ENCODE assay signal across 34 mouse cellular contexts in the genomic region with DNA sequence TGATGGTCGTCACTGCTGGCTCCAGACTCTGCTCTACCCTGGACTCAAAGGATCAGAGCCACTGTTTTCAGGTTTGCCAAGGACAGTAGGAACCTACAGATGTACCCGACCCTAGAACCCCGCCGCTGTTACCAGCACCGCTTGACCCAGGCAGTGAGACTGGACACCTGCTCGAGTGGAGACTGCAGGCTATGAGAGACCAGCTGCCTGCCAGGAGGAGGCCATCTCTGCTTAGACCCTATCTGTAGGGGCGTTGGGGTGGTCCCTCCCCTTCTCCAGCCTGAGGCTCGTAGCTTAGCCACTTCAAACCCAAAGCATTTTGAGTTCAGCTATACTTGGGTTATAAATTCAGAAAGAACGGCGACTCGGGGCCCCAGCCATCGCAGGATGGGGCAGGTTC. TPM values are rescaled to one million over a fixed set of nuclear protein-coding genes. Genes with fewer than 3 reads are reported as not detected.
"Had no signal": no experiment of that assay in that cellular context is flagged by ENCODE, and none has a peak within 500 bp of the region (broad histone marks: within the 10 kb centered on the region; RNA-seq: fewer than 3 reads in every experiment).

No protein-coding gene starts in this region.

- H3K27me3 ChIP-seq: embryonic facial prominence, embryonic 12.5 days; embryonic facial prominence, embryonic 13.5 days; embryonic facial prominence, embryonic 15.5 days; forebrain, embryonic 12.5 days; forebrain, embryonic 13.5 days; forebrain, embryonic 15.5 days had no signal

- H3K4me1 ChIP-seq: embryonic facial prominence, embryonic 12.5 days; embryonic facial prominence, embryonic 13.5 days; forebrain, embryonic 13.5 days had no signal

- H3K9ac ChIP-seq: embryonic facial prominence, embryonic 12.5 days; embryonic facial prominence, embryonic 15.5 days; forebrain, embryonic 12.5 days; forebrain, embryonic 13.5 days; forebrain, embryonic 15.5 days; forebrain, postnatal 0 days had no signal

- DNase-seq: cerebellum, adult 18-20 months; cerebellum, adult 2 months; cerebellum, adult 8-10 months; cerebellum, adult 9-10 months; cerebellum, adult 9-11 months; cerebellum, postnatal 10 days; cerebellum, postnatal 14 days; cerebellum, postnatal 25 days; cerebellum, postnatal 36 days; embryo, embryonic 11 days; forebrain, postnatal 0 days; gastrocnemius, adult 2 months; gastrocnemius, postnatal 10 days; gastrocnemius, postnatal 14 days; gastrocnemius, postnatal 25 days; gastrocnemius, postnatal 36 days; heart, adult 2 months had no signal

- H3K9me3 ChIP-seq: embryonic facial prominence, embryonic 10.5 days; embryonic facial prominence, embryonic 12.5 days; embryonic facial prominence, embryonic 13.5 days; embryonic facial prominence, embryonic 15.5 days; forebrain, embryonic 12.5 days; forebrain, embryonic 13.5 days; forebrain, embryonic 15.5 days had no signal

- ATAC-seq: forebrain, embryonic 13.5 days; forebrain, embryonic 14.5 days; forebrain, embryonic 15.5 days; forebrain, embryonic 16.5 days; forebrain, postnatal 0 days had no signal

- H3K27ac ChIP-seq: embryonic facial prominence, embryonic 10.5 days; embryonic facial prominence, embryonic 12.5 days; embryonic facial prominence, embryonic 13.5 days; embryonic facial prominence, embryonic 15.5 days; forebrain, embryonic 12.5 days; forebrain, embryonic 13.5 days; forebrain, embryonic 15.5 days; gastrocnemius, adult 2 months; heart, adult 2 months had no signal

- H3K4me3 ChIP-seq: embryonic facial prominence, embryonic 10.5 days; embryonic facial prominence, embryonic 12.5 days; embryonic facial prominence, embryonic 13.5 days; embryonic facial prominence, embryonic 15.5 days; erythroblast, embryonic 14.5 days; forebrain, embryonic 12.5 days; forebrain, embryonic 13.5 days; forebrain, embryonic 15.5 days; gastrocnemius, adult 2 months; heart, adult 2 months had no signal

- H3K4me2 ChIP-seq: embryonic facial prominence, embryonic 12.5 days; embryonic facial prominence, embryonic 13.5 days; embryonic facial prominence, embryonic 15.5 days; forebrain, embryonic 12.5 days; forebrain, embryonic 13.5 days; forebrain, embryonic 15.5 days had no signal

RNA-seq across cellular contexts. Expression of a gene that starts 15.5 kb away (rescaled TPM):
- total RNA-seq: common myeloid progenitor, adult 5-6 weeks; forebrain, postnatal 0 days; gastrocnemius, adult 18-20 months; gastrocnemius, adult 2 months; gastrocnemius, adult 8-10 months; gastrocnemius, postnatal 10 days; gastrocnemius, postnatal 14 days; gastrocnemius, postnatal 25 days; gastrocnemius, postnatal 36 days; granulocyte monocyte progenitor cell, adult 5-6 weeks; heart, adult 2 months; heart, adult 8-10 months had no signal
- polyA plus RNA-seq: cerebellum, adult 2 months; embryonic facial prominence, embryonic 10.5 days; embryonic facial prominence, embryonic 11.5 days; embryonic facial prominence, embryonic 12.5 days; embryonic facial prominence, embryonic 13.5 days; embryonic facial prominence, embryonic 14.5 days; embryonic facial prominence, embryonic 15.5 days; erythroblast, embryonic 14.5 days; forebrain, embryonic 12.5 days; forebrain, embryonic 13.5 days; forebrain, embryonic 14.5 days; forebrain, embryonic 16.5 days; heart, adult 2 months had no signal

RNA-seq across cellular contexts. Expression of a gene that starts 47.1 kb away (rescaled TPM):
- total RNA-seq: forebrain, postnatal 0 days; gastrocnemius, adult 2 months; gastrocnemius, adult 8-10 months had no signal
- polyA plus RNA-seq: embryonic facial prominence, embryonic 12.5 days; embryonic facial prominence, embryonic 13.5 days; erythroblast, embryonic 14.5 days; forebrain, embryonic 14.5 days had no signal
